Mouse (Mus musculus) telencephalon, adult 2 months (tissue): ENCODE measurements at regions not wholly inside any gene's neighbourhood (a gene's known extent, or its start where the extent isn't known, plus 50 kb on each side); places are given as distances from the start of the nearest gene placed in this dataset.

Source experiments
- DNase-seq: peaks from one replicate; pipeline ENCODE4 v3.0.0-alpha.2; 2011; ENCODE audit warnings: low read depth, low spot score

- no peak for DNase-seq
Measured at GRCm38 (mm10) chr10:25857954-25858616, 220.0 kb upstream of the Gm9767 start.

DNA sequence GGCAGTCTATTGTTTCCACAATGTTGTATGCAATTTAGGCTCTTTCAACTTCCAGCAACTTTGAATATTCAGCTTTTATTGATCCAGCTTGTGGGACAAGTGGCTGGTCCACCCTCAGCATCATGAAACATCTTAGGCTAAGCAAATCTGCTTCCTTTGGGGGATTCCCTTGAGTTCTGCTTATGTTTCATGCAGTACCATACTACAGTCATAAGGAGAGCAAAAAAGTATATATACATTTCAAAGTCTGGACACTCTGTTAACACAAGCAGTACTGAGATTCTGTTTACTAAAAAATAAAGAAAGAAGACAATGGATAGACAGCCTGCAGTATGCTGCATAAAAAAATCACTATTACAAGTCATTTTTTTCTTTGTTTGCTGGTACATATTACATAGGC, 233.7 kb upstream of the Gm9767 start:
- no peak for DNase-seq

DNA sequence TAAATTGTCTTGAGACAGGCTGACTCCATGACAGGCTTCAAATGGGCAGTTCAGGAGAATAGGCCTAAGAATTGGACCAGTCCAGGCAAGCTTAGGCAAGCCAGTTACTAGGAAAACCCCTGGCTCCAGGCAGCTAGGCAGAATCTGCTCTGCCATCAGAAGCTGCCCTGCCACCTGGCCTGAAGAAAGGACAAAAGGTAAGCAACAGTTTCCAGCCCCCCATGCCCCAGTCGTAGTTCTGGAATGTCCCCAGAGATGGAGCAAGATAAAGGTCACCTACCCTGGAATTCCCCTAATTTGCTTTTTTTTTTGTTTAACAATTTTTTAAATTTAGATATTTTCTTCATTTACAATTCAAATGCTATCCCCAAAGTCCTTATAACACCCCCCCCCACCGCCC, 248.8 kb upstream of the Gm9767 start:
- no peak for DNase-seq

DNA sequence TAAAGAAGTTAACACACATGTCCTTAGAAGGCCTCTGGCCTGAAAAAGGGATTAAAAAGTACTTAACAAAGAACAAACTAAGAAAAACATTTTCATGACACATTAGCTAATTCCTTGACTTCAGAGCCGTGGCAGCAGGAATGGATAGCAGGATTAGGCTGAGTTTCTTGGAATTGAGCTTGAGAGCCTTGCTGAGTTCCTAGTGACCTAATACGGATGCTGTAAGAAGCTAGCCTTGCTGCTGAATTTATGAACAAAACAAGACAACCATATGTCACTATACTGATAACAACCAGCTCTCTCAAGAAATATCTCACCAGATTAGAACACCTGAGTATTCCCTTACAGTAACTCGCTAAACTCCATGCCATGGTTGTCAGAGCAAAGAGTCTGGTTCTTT, 268.2 kb upstream of the Smlr1 start:
- DNase-seq: no peak

DNA sequence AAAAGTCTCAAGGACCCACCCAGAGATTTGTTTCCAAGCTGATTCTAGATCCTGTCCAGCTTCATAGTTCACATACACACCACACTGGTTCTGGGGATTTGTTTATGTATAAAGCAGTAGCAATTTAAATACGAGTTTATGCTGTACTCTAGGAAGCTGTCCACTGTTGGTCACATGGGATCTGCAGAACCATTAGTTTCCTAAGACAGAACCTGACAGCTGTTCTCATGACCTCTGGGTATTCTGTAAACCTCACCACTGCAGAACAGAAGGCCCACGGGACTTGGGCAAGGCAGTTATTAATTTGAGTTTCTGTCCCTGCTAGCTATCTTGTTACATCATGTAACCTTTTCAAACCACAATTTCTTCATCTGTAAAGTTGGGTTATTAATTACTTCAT, 265.4 kb upstream of the Smlr1 start:
- no peak for DNase-seq

DNA sequence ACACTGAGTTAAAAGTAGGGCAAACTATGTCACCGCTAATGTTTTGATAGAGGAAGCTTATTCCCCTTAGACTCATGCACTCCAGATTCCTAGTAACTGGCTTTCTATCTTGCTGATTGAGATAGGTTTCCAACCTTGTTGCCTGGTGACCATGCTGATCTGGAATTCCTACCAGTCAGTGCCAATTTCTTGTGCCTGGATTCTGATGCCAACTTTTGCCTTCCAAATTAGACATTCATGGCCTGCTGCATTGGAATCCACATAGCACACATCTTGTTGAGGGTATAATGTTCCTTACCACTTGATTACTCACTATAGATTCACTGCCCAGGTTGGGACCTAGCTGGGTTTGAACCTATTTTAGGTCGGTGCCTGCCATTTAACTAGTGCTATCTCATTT, 262.8 kb upstream of the Smlr1 start:
- no peak for DNase-seq

DNA sequence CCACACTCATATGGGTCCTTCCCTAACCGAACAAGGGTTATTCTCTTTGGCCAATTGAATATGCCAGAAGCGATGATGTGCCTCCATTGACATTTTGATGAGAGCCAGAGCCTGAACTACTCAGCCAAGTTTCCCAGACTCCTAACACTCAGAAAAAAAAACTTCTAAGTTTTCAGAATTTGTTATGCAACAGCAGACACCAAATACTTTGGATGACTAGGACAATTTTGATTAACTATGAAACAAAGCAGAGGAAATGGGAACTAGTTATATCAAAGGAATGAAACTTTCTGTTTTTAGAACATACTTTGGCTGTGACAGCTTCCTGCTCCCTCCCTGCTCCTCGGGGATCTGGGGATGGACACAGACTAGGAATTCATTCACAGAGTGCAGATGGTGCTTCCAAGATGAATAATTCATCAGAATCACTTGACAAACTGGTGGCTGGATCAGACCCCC, 254.3 kb upstream of the Smlr1 start:
- no peak for DNase-seq

DNA sequence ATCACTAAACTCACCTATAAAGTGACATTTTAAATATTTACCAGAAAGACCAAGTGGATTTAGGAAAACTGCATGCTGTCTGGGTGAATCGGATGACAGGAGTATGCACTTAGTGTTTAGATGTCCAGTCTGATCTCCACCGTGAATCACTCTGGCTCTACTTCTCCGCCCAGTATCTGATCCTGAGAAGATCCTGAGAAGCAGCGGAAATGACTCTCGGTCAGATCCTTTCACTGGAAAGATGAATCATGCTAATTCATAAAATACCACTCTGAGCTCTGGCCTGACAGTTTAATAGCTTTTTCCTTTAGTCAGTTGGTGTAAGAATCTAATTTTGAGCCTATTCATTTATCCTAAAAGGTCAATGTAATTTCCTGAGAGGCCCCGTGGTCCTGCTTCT, 252.6 kb upstream of the Smlr1 start:
- no peak for DNase-seq

- DNase-seq: no peak
Measured at GRCm38 (mm10) chr10:25788004-25788403, 251.9 kb upstream of the Smlr1 start.

DNA sequence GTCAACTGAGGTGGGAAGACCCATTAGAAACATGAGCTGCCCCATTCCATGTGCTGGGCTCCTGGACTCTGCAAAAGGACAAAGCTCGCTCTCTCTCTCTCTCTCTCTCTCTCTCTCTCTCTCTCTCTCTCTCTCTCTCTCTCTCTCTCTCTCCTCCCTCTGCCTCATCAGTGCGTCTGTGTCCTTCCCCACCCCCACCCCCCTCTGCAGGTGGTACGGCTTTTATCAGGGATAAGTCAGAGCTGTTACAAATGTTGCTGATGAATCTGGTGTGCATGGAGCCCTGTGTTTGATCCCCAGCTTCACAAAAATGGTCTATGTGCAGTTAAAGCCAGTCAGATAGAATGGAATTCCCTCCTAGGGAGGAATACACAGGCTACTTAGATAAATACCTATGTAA, 247.8 kb upstream of the Smlr1 start:
- no peak for DNase-seq

- no peak for DNase-seq
Measured at GRCm38 (mm10) chr10:25779476-25779875, 243.4 kb upstream of the Smlr1 start.

GRCm38 (mm10) chr10:25777717-25778116, 241.7 kb upstream of the Smlr1 start:
- no peak for DNase-seq

- no peak for DNase-seq
Measured at GRCm38 (mm10) chr10:25776697-25777096, 240.6 kb upstream of the Smlr1 start.

DNA sequence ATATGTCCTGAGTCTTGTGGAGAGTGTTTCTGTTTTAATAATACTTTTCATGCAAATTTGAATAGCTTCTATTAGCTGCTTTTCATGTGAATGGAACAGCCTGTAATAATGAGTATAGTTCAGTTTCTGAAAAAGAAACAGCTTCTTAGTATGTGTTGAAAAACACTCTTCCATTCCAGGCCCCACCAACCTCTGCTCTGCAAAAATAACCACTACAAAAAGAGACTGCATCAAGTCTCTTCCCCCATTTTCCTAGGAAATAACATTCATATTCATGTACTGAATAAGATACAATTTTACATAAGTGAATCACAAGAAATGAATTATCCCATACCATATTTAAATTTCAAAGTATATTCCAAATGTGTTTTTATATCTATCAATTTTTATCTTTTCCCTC, 234.0 kb upstream of the Smlr1 start:
- DNase-seq: no peak

DNA sequence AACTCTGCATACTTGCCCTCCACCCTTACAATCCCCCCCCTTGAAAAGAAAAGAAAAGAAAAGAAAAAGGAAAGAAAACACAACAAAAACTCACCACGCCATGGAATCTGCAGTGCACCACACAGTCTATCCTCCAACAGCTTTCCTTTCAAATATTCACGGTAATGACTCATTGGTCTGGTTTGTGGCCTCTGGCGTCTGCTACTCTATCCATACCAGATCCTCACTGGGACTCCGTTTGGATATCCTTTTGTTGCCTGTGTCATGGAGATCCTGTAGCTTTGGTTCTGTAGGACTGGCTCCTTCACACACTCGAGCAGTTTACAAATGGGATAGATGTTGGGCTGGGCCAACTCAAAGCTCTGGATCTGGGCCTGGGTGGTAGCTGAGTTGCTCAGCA, 232.4 kb upstream of the Smlr1 start:
- no peak for DNase-seq

DNA sequence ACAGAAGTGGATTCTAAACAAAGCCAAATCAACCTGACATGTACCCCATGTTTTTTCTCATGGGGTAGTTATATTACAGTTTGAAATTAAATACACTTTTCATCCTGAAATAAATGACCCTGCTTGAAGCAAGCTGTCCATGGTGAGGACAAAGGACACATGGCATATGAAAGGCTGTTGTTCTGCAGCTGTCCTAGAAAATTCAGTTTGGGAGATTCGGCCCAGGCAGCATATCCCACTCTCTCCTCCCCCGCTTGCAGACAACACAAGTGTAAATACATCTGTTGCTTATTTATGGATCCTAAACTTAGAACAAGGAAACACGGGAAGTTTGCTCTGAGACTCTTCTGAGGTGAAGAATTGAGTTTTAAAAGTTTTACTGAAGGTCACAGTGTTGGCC, 218.2 kb upstream of the Smlr1 start:
- no peak for DNase-seq

DNA sequence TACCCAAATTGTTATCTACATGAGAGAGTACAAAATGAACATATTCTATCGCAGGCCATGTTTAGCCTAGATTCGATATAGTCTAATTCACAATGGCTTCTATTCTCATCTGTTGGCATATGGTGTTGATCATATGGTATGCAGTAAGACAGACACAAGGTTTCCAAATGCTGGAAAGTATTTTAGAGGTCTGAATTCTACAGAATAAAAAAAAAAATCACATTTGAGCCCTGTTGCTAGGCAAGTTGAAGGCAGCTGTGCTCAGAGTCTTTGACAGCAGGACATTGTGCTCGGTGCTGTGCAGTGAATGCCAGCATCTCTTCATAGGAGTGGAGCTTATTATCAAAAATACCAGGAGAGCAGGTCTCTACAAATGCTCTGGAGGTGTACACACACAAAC, 206.6 kb upstream of the Smlr1 start:
- DNase-seq: peak; percentile 67

GRCm38 (mm10) chr10:25740956-25741355, 204.9 kb upstream of the Smlr1 start:
- no peak for DNase-seq

DNA sequence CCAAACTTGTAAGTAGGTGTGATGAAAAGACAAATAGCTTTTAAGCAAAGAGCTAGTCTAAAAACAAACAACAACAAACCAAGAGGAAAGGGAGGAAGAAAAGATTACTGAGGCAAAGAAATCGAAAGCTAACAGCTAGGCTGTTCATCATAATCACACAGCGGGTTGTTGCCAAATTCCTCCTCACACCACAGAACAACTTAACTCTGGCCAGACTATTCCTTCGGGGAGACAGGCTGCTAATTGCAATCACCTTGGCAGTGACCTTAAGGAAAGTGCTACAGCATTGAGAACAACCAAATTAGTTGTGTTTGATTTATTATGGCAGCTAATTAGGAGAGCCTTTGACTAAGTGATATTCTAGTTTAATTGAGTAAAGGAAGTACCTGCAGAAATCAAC, 194.4 kb upstream of the Smlr1 start:
- no peak for DNase-seq

GRCm38 (mm10) chr10:25723966-25724365, 187.9 kb upstream of the Smlr1 start:
- no peak for DNase-seq

- no peak for DNase-seq
Measured at GRCm38 (mm10) chr10:25715747-25716146, 179.7 kb upstream of the Smlr1 start.

DNA sequence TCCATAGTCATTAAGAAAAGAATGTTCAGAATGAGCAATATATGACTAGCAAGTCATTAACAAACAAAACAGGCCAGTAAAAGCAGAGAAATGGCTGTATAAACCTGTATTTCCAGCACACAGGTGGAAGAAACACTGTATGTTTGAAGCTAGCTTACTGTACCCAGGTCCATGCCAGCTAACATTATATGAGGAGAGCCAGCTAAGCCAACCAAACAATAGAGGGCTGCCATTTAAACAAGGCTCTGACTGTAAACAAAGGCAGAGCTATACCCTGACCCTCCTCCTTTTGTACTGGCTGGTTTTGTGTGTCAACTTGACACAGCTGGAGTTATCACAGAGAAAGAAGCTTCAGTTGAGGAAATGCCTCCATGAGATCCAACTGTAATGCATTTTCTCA, 178.6 kb upstream of the Smlr1 start:
- DNase-seq: no peak

DNA sequence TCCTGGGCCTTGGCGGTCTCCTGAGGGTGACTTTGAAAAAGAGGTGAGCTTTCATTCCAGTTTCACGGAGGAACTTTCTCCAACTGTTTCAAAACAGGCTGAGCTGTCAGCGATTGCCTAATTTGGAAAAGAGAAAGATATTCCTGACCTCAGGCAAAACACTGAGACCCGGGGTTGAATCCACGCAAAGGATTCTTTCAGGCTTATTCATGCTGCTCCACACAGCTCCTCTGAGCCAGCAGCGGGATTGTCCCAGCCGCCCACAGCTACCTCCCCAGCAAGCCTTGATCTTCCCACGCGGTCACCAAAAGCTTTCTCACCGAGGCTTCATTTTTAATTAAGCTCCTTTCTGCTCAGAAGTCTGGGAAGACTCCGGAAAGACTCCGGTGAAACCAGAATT, 178.0 kb upstream of the Smlr1 start:
- no peak for DNase-seq

GRCm38 (mm10) chr10:25707951-25708350, 171.9 kb upstream of the Smlr1 start:
- no peak for DNase-seq
